Mouse (Mus musculus) cerebellum, adult (tissue): ENCODE data around the gene Dmd.

Source experiments
- ATAC-seq: cut with Nextera tagmentation; 2 replicates; pipeline ENCODE4 v1.9.2; 2017; ENCODE audit warnings: mild to moderate bottlenecking, moderate library complexity, mixed read lengths; ENCODE audit not compliant: insufficient number of reproducible peaks, low FRiP score, low TSS enrichment

Dmd gene

GRCm38 (mm10) chrX:85226883-85227282 lies 2278.2 kb downstream of the Dmd start:
- ATAC-seq, result no peak

GRCm38 (mm10) chrX:85249379-85249778 lies 2300.7 kb downstream of the Dmd start, which contains the start of gene Fthl17a:
Gene Fthl17a (plus strand): TSS chrX:85249679.
- no peak for ATAC-seq
